Mouse (Mus musculus) neural tube, embryonic 14.5 days (tissue): ENCODE data around the gene Tatdn3. TPM values are rescaled to one million over a fixed set of nuclear protein-coding genes. Genes with fewer than 3 reads are reported as not detected.
"Not testable (repeated sequence)": the region's sequence is repeated elsewhere in the genome, so short reads cannot be mapped to it uniquely, and the experiment has no call there.

ENCODE experiments used
- ATAC-seq: fragments of 200-750 bp; cut with Nextera tagmentation; 2 replicates; pipeline ENCODE4 v1.8.0; 2017; ENCODE audit warnings: low read depth, mild to moderate bottlenecking, moderate TSS enrichment, moderate library complexity
- H3K27ac ChIP-seq: fragments of 300-500 bp; sonication (generic); 2 replicates; pipeline ENCODE4 v1.5.1; 2014; ENCODE audit warnings: low read depth, mild to moderate bottlenecking, control low read depth, low read length, moderate library complexity, mixed read lengths
- H3K27me3 ChIP-seq: fragments of 300-500 bp; sonication (generic); 2 replicates; pipeline ENCODE4 v1.6.1; 2014; ENCODE audit warnings: low read length; ENCODE audit not compliant: control insufficient read depth, insufficient read depth
- H3K36me3 ChIP-seq: fragments of 300-500 bp; sonication (generic); 2 replicates; pipeline ENCODE4 v1.6.1; 2014; ENCODE audit warnings: low read length, mixed read lengths; ENCODE audit not compliant: control insufficient read depth, insufficient read depth
- H3K4me1 ChIP-seq: fragments of 300-500 bp; sonication (generic); 2 replicates; pipeline ENCODE4 v1.6.1; 2014; ENCODE audit warnings: low read length; ENCODE audit not compliant: control insufficient read depth, insufficient read depth
- H3K4me2 ChIP-seq: fragments of 300-500 bp; sonication (generic); 2 replicates; pipeline ENCODE4 v1.6.1; 2014; ENCODE audit warnings: mild to moderate bottlenecking, low read depth, low read length, control low read depth
- H3K4me3 ChIP-seq: fragments of 300-500 bp; sonication (generic); 2 replicates; pipeline ENCODE4 v1.5.1; 2014; ENCODE audit warnings: low read depth, low read length, control low read depth, mixed read lengths
- H3K9ac ChIP-seq: fragments of 300-500 bp; sonication (generic); replicated peaks from 2 replicates; pipeline ENCODE4 v1.6.1; 2014; ENCODE audit warnings: low read depth, mild to moderate bottlenecking, control low read depth, low read length, mixed read lengths
- H3K9me3 ChIP-seq: fragments of 300-500 bp; sonication (generic); 2 replicates; pipeline ENCODE4 v1.6.1; 2016; ENCODE audit warnings: low read length; ENCODE audit not compliant: control insufficient read depth
- WGBS: fragments of 180-500 bp; shearing (Covaris S2); extraction: QIAGEN DNeasy Blood & Tissue Kit; methylation state at CpG from one replicate; pipeline ENCODE4 v1.1.7; 2014; 5-methylcytosine and 5-hydroxymethylcytosine counted together
- polyA plus RNA-seq: library from polyadenylated mRNA; unstranded; fragments of >200 nt; fragmentation: Nextera tagmentation; extraction: Ambion mirVana; gene quantifications from 2 replicates; pipeline ENCODE4 v1.2.1, GENCODE M21; 2014

The Tatdn3 gene
- polyA plus RNA-seq, 1 experiment from 2014 or later, result 19.9 TPM

DNA sequence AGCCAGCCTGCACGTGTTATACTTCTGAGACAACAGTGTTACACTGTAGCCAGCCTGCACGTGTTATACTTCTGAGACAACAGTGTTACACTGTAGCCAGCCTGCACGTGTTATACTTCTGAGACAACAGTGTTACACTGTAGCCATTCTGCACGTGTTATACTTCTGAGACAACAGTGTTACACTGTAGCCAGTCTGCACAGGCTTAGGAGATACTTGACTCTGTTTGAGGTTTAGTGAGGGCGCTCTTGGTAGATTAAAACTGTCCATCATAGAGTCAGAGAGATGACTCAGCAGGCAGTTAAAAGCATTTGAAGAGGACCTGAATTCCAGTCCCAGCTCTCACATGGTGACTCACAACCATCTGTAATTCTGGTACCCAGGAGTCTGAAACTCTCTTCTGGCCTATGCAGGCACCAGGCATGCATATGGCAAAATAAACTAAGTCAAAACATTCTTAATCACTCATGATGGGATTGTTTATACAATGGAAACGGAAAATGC is 31.8 kb downstream of the Tatdn3 start:
- 83% methylated on average over 6 of the region's 6 CpGs for whole genome bisulfite sequencing
- not testable (repeated sequence) for H3K36me3 ChIP-seq, H3K27ac ChIP-seq, H3K4me1 ChIP-seq, H3K4me2 ChIP-seq, H3K9me3 ChIP-seq, H3K27me3 ChIP-seq, H3K9ac ChIP-seq, H3K4me3 ChIP-seq, ATAC-seq

GRCm38 (mm10) chr1:191030182-191030581 is 32.5 kb downstream of the Tatdn3 start:
- Histone ChIP-seq H3K27me3 (no peaks in the 10 kb centered on the region), H3K4me1 (0 out of 2 replicates have a peak, but pooled peaks cover 8% of the 10 kb centered on the region), H3K27ac (no peak overlapping the region), H3K4me2 (no peak overlapping the region), H3K36me3 (no peaks in the 10 kb centered on the region), H3K4me3 (no peak overlapping the region), H3K9ac (no peak overlapping the region), H3K9me3 (no peaks in the 10 kb centered on the region)
- ATAC-seq, result no peak
- 64% methylated on average over 10 of the region's 10 CpGs for WGBS

DNA sequence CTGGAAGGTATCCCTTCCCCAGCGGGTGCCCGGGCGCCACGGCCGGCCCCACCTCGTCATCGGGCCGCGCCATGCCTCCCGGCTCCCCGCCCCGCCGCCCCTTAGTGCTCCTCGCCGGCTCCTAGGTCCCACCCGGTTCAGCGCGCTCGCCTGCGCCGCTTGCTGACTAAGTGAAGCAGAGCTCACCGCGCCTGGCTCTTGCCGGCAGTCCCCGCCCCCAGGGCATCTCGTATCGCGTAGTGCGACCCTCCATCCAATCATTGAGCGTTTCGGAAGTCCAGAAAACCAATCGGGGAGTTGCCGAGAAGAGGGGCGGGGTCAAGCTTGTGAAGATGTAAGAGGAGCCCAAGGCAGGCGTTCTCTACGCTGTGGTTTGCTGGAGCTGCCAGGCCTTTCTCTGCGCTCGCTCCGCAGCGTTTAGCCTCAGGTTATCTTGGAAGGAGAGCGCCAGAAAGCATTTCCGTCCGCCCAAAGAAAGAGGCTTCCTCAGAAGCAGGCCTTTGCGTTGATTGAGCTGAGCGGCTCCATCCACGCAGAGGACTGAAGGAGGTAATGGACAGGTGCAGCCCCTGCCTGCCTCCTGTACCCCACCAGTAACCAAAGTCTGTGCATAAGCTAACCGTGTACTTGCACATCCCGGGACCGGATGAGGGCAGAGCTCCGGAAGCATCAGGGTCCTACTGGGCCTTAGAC is 36.6 kb downstream of the Tatdn3 start, which contains the start of gene Flvcr1:
TSS of gene Flvcr1 (minus strand) at position 138 of the 693 bp plus-strand sequence.
- peak within 1 kb of the TSS; percentile 89 for H3K4me2 ChIP-seq
- peak; percentile 99 for ATAC-seq
- H3K4me3 ChIP-seq, result peak within 1 kb of the TSS; percentile 83
- peak within 1 kb of the TSS; percentile 92 for H3K9ac ChIP-seq
- whole genome bisulfite sequencing, result under 1% methylated on average over 46 of the region's 50 CpGs
- H3K36me3 ChIP-seq, result no peaks in the 10 kb centered on the region
- no peaks in the 10 kb centered on the region for H3K9me3 ChIP-seq
- peak within 1 kb of the TSS; percentile 92 for H3K27ac ChIP-seq
- peaks cover 15% of the 10 kb centered on the region; the same call in 1 of the 2 replicates for H3K4me1 ChIP-seq
- H3K27me3 ChIP-seq, result no peaks in the 10 kb centered on the region

DNA sequence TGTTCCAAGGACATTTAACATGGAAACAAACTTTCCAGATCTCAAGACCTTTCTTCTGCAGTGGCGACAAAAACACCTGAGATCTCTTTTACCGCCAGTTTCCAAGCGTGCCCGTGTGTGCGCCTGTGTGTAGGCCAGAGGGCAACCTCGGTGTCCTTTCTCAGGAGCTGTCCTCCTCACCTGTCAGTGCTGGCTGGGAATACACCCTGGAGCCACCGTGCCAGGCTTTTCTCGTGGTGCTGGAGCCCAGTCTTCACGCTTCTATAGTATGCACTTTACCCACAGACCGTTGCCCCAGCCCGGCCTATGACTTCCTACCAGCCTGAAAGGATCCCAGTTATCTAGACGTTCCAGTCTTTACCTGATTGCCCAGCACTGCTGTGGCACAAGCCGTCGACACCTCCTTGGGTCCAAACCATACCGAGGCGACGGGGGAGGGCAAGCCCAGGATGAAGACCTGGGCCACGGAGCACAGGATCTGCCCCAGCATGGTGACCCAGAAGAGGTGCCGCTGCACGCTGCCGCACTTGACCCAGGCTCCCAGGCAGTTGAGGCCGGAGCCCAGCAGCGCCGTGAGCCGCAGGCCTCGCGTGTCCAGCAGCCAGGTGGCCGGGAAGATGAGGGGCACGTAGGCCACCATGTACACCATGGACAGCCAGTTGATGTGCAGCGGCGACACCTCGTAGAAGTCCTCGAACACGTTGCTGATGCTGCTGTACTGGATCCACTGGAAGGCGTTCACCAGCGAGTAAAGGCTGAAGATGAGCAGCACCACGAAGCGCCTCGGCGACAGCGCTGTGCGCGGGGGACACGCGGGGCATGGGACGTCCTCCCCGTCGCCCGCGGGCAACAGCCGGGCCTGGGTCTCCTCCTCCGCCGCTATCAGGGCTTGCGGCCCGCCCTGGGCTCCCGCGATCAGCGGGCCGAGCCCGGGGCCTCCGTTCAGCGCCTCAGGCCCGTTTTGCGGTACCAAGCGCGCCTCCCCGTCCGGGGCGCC is 37.4 kb downstream of the Tatdn3 start:
- Histone ChIP-seq H3K9me3 (no peaks in the 10 kb centered on the region), H3K36me3 (no peaks in the 10 kb centered on the region), H3K27ac (peak overlapping the region; percentile 92), H3K4me2 (peak overlapping the region; percentile 89), H3K27me3 (no peaks in the 10 kb centered on the region), H3K4me3 (peak overlapping the region; percentile 83), H3K4me1 (peaks cover 15% of the 10 kb centered on the region; the same call in 1 of the 2 replicates), H3K9ac (peak overlapping the region; percentile 92)
- 2% methylated on average over 59 of the region's 69 CpGs for WGBS
- ATAC-seq, result peak; percentile 67

- not testable (repeated sequence) for H3K27ac ChIP-seq, H3K4me3 ChIP-seq, H3K36me3 ChIP-seq, H3K4me2 ChIP-seq, H3K27me3 ChIP-seq, ATAC-seq, H3K9me3 ChIP-seq, H3K9ac ChIP-seq
- 94% methylated on average over 5 of the region's 6 CpGs for WGBS
- peaks cover 15% of the 10 kb centered on the region; the same call in 1 of the 2 replicates for H3K4me1 ChIP-seq
These were observed 38.9 kb downstream of the Tatdn3 start for GRCm38 (mm10) chr1:191023806-191024205.

DNA sequence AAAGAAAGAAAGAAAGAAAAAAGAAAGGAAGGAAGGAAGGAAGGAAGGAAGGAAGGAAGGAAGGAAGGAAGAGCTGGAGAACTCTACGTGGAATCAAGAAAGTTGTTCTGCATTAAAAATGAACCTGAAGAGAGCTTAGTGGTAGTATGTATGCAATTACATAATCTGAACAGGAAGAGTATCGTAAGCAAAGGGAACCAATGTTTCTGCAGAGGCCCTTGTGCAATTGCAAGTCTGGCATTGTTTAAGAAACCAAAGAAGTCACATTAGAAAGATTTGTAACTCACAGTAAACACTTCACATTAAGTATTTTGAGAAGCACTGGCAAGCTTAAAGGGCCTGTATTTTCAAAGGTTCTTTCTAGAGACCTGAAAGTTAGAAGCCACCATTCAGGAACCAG is 39.6 kb downstream of the Tatdn3 start:
- Histone ChIP-seq H3K36me3 (no peaks in the 10 kb centered on the region), H3K27me3 (no peaks in the 10 kb centered on the region), H3K9me3 (no peaks in the 10 kb centered on the region), H3K4me2 (no peak overlapping the region), H3K4me3 (no peak overlapping the region), H3K27ac (no peak overlapping the region), H3K9ac (no peak overlapping the region), H3K4me1 (peaks cover 15% of the 10 kb centered on the region; the same call in 1 of the 2 replicates)
- WGBS, result 76% methylated on average over 2 of the region's 2 CpGs
- no peak for ATAC-seq

GRCm38 (mm10) chr1:191021016-191021415 is 41.7 kb downstream of the Tatdn3 start:
- H3K27ac ChIP-seq, result no peak overlapping the region
- ATAC-seq, result no peak
- WGBS, result 42% methylated on average over 7 of the region's 7 CpGs
- H3K36me3 ChIP-seq, result no peaks in the 10 kb centered on the region
- H3K9ac ChIP-seq, result no peak overlapping the region
- no peaks in the 10 kb centered on the region for H3K27me3 ChIP-seq
- no peaks in the 10 kb centered on the region for H3K9me3 ChIP-seq
- H3K4me1 ChIP-seq, result peaks cover 7% of the 10 kb centered on the region; the same call in 1 of the 2 replicates
- no peak overlapping the region for H3K4me2 ChIP-seq
- no peak overlapping the region for H3K4me3 ChIP-seq

DNA sequence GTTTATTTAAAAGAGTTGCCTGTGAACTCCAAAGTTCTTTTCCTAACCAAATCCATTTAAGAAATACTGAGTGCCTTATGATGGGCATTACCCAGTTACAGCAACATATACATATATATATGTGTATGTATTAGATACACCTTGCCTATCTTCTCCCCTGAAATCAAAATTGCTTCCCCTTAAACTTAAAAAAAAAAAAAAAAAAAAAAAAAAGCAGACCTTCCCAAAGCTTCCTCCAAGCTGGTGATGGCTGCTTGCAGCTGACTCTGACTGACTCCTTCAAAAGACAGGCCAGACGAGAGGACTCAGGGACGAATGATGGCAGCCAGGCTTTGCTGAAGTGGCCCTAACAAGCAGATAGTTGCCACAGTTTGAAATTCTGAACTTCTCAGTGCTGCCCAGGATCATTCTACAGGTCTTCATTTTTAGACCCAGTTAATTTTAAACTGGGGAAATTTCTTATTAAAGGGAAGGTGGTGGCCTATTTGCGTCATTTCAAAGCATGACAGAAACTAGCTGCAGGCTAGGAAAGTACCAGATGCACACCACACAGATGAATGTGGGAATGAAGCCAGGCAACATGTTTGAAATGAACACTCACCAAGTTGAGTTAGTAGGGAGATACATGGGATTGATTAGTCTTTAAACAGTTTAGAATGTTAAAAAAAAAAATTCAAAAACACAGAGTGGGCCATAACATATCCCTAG is 42.4 kb downstream of the Tatdn3 start:
- no peak for ATAC-seq
- no peaks in the 10 kb centered on the region for H3K27me3 ChIP-seq
- no peaks in the 10 kb centered on the region for H3K9me3 ChIP-seq
- H3K4me3 ChIP-seq, result no peak overlapping the region
- no peak overlapping the region for H3K27ac ChIP-seq
- no peak overlapping the region for H3K9ac ChIP-seq
- H3K4me1 ChIP-seq, result peaks cover 7% of the 10 kb centered on the region; the same call in 1 of the 2 replicates
- no peak overlapping the region for H3K4me2 ChIP-seq
- H3K36me3 ChIP-seq, result no peaks in the 10 kb centered on the region
- 82% methylated on average over 3 of the region's 3 CpGs for WGBS
